Mouse (Mus musculus): Measurements from ENCODE around the gene Tmcc2. TPM values are rescaled to one million over a fixed set of nuclear protein-coding genes. Genes with fewer than 3 reads are reported as not detected.

Tmcc2 gene
- polyA plus RNA-seq, 2 experiments, result 285 to 327 TPM

GRCm38 (mm10) chr1:132334178-132334801 is 56.8 kb downstream of the Tmcc2 start:
- Histone ChIP-seq H3K27me3 (ENCODE audit: control insufficient read depth, insufficient read depth, low read length) (no peaks in the 10 kb centered on the region), H3K27ac (peak overlapping the region; percentile 48), H3K9me3 (ENCODE audit: control insufficient read depth, low read length) (no peaks in the 10 kb centered on the region), H3K4me3 (ENCODE audit: insufficient read depth in 1 of 2, low read depth in 2 of 2, low read length in 2 of 2) (no peak overlapping the region), H3K9ac (replicated peaks) (0 out of 2 replicates have a peak overlapping the region, but pooled peaks have one; percentile 2), H3K4me2 (ENCODE audit: low read depth) (peak overlapping the region; percentile 22; the same call in 1 of the 2 replicates), H3K4me1 (replicated peaks; ENCODE audit: control insufficient read depth in 2 of 2, insufficient read depth in 2 of 2, low read length in 1 of 2) (peaks cover 18 to 41% of the 10 kb centered on the region in 2 experiments), H3K36me3 (replicated peaks; ENCODE audit: control insufficient read depth, insufficient read depth, low read depth) (no peaks in the 10 kb centered on the region)
- peak; percentile 57 for TF ChIP-seq EP300 (IDR thresholded peaks at IDR 0.05; ENCODE audit: low read depth)
- no peak for TF ChIP-seq CTCF (IDR thresholded peaks at IDR 0.05; ENCODE audit: low read depth)
- 33% methylated on average over 6 of the region's 6 CpGs for WGBS (ENCODE audit: insufficient replicate concordance)
- ATAC-seq (ENCODE audit: insufficient read depth), result peak; percentile 67
- no peak for DNase-seq (ENCODE audit: low read depth in 3 of 3, low spot score in 3 of 3)

GRCm38 (mm10) chr1:132333675-132334141 is 57.4 kb downstream of the Tmcc2 start:
- no peak overlapping the region for H3K9ac ChIP-seq (replicated peaks)
- H3K4me1 ChIP-seq (replicated peaks; ENCODE audit: control insufficient read depth in 2 of 2, insufficient read depth in 2 of 2, low read length in 1 of 2), result peaks cover 18 to 39% of the 10 kb centered on the region in 2 experiments
- ATAC-seq (ENCODE audit: insufficient read depth), result peak; percentile 65
- no peaks in the 10 kb centered on the region for H3K9me3 ChIP-seq (ENCODE audit: control insufficient read depth, low read length)
- H3K27ac ChIP-seq, result no peak overlapping the region
- H3K4me3 ChIP-seq (ENCODE audit: insufficient read depth in 1 of 2, low read depth in 2 of 2, low read length in 2 of 2), result no peak overlapping the region
- TF ChIP-seq CTCF (IDR thresholded peaks at IDR 0.05; ENCODE audit: low read depth) (no peak), EP300 (IDR thresholded peaks at IDR 0.05; ENCODE audit: low read depth) (no peak)
- peak overlapping the region; percentile 24; the same call in 1 of the 2 replicates for H3K4me2 ChIP-seq (ENCODE audit: low read depth)
- no peaks in the 10 kb centered on the region for H3K36me3 ChIP-seq (replicated peaks; ENCODE audit: control insufficient read depth, insufficient read depth, low read depth)
- no peak for DNase-seq (ENCODE audit: low read depth in 3 of 3, low spot score in 3 of 3)
- 30% methylated on average over 4 of the region's 4 CpGs for WGBS (ENCODE audit: insufficient replicate concordance)
- H3K27me3 ChIP-seq (ENCODE audit: control insufficient read depth, insufficient read depth, low read length), result no peaks in the 10 kb centered on the region

DNA sequence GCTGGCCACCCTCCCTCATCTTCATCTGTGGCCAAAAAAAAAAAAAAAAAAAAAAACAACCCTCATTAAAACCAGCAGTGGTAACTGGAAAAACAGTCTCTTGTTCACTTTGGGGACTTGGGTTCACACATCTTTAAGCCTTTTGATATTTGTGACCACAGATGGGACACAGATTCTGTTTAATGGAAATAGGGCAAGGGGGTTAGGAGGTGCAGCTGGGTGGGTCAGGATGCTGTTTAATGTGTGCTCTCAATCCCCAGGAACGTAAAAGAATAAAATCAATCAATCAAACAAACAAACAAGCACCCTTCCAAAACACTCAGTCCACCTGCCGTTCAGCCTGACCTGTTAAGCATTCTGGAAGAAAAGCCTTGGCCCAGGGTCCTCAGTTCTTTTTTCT is 57.9 kb downstream of the Tmcc2 start:
- Histone ChIP-seq H3K4me1 (replicated peaks; ENCODE audit: control insufficient read depth in 2 of 2, insufficient read depth in 2 of 2, low read length in 1 of 2) (peaks cover 16 to 34% of the 10 kb centered on the region in 2 experiments), H3K27me3 (ENCODE audit: control insufficient read depth, insufficient read depth, low read length) (no peaks in the 10 kb centered on the region), H3K4me3 (ENCODE audit: insufficient read depth in 1 of 2, low read depth in 2 of 2, low read length in 2 of 2) (no peak overlapping the region), H3K9ac (replicated peaks) (no peak overlapping the region), H3K4me2 (ENCODE audit: low read depth) (peak overlapping the region; percentile 24; the same call in 1 of the 2 replicates), H3K36me3 (replicated peaks; ENCODE audit: control insufficient read depth, insufficient read depth, low read depth) (no peaks in the 10 kb centered on the region), H3K27ac (no peak overlapping the region), H3K9me3 (ENCODE audit: control insufficient read depth, low read length) (no peaks in the 10 kb centered on the region)
- TF ChIP-seq EP300 (IDR thresholded peaks at IDR 0.05; ENCODE audit: low read depth), result no peak
- TF ChIP-seq CTCF (IDR thresholded peaks at IDR 0.05; ENCODE audit: low read depth), result no peak
- no peak for ATAC-seq (ENCODE audit: insufficient read depth)
- WGBS (ENCODE audit: insufficient replicate concordance), result 61% methylated on average over 2 of the region's 2 CpGs
- DNase-seq (ENCODE audit: low read depth in 3 of 3, low spot score in 3 of 3), result no peak

- no peaks in the 10 kb centered on the region for H3K27me3 ChIP-seq (ENCODE audit: control insufficient read depth, insufficient read depth, low read length)
- no peak for DNase-seq (ENCODE audit: low read depth in 3 of 3, low spot score in 3 of 3)
- no peak overlapping the region for H3K27ac ChIP-seq
- TF ChIP-seq CTCF (IDR thresholded peaks at IDR 0.05; ENCODE audit: low read depth), result peak; percentile 24; the same call in 1 of the 2 replicates
- TF ChIP-seq EP300 (IDR thresholded peaks at IDR 0.05; ENCODE audit: low read depth), result no peak
- no peak overlapping the region for H3K4me2 ChIP-seq (ENCODE audit: low read depth)
- WGBS (ENCODE audit: insufficient replicate concordance), result 76% methylated on average over 17 of the region's 17 CpGs
- peaks cover 13 to 24% of the 10 kb centered on the region in 2 experiments for H3K4me1 ChIP-seq (replicated peaks; ENCODE audit: control insufficient read depth in 2 of 2, insufficient read depth in 2 of 2, low read length in 1 of 2)
- ATAC-seq (ENCODE audit: insufficient read depth), result no peak
- no peak overlapping the region for H3K9ac ChIP-seq (replicated peaks)
- no peaks in the 10 kb centered on the region for H3K9me3 ChIP-seq (ENCODE audit: control insufficient read depth, low read length)
- no peaks in the 10 kb centered on the region for H3K36me3 ChIP-seq (replicated peaks; ENCODE audit: control insufficient read depth, insufficient read depth, low read depth)
- no peak overlapping the region for H3K4me3 ChIP-seq (ENCODE audit: insufficient read depth in 1 of 2, low read depth in 2 of 2, low read length in 2 of 2)
These were observed 59.8 kb downstream of the Tmcc2 start for GRCm38 (mm10) chr1:132331283-132331682.

GRCm38 (mm10) chr1:132330397-132330796 is 60.7 kb downstream of the Tmcc2 start:
- Histone ChIP-seq H3K4me1 (replicated peaks; ENCODE audit: control insufficient read depth in 2 of 2, insufficient read depth in 2 of 2, low read length in 1 of 2) (peaks cover 13 to 20% of the 10 kb centered on the region in 2 experiments), H3K4me2 (ENCODE audit: low read depth) (no peak overlapping the region), H3K9ac (replicated peaks) (no peak overlapping the region), H3K9me3 (ENCODE audit: control insufficient read depth, low read length) (no peaks in the 10 kb centered on the region), H3K4me3 (ENCODE audit: insufficient read depth in 1 of 2, low read depth in 2 of 2, low read length in 2 of 2) (no peak overlapping the region), H3K36me3 (replicated peaks; ENCODE audit: control insufficient read depth, insufficient read depth, low read depth) (no peaks in the 10 kb centered on the region), H3K27ac (no peak overlapping the region), H3K27me3 (ENCODE audit: control insufficient read depth, insufficient read depth, low read length) (no peaks in the 10 kb centered on the region)
- TF ChIP-seq CTCF (IDR thresholded peaks at IDR 0.05; ENCODE audit: low read depth) (no peak), EP300 (IDR thresholded peaks at IDR 0.05; ENCODE audit: low read depth) (no peak)
- no peak for ATAC-seq (ENCODE audit: insufficient read depth)
- 79% methylated on average over 15 of the region's 15 CpGs for WGBS (ENCODE audit: insufficient replicate concordance)
- DNase-seq (ENCODE audit: low read depth in 3 of 3, low spot score in 3 of 3), result no peak
